Comparison of ENCODE assay signal across 1 mouse cellular context in genomic region chr9:57433097-57434032, GRCm38 (mm10).
TF ChIP-seq lines count a peak whose summit lies in the region.

No protein-coding gene starts in this region.

TF ChIP-seq in CH12.LX, 34 proteins besides CTCF, POLR2A, EP300 and RAD21:
- peak; percentile 95 for TF ChIP-seq SMC3 (IDR thresholded peaks at IDR 0.05; ENCODE audit: low read depth, low read length)
- no peak for TF ChIP-seq KAT2A (IDR thresholded peaks at IDR 0.05; ENCODE audit: insufficient replicate concordance, low read length)
- TF ChIP-seq E2F4 (IDR thresholded peaks at IDR 0.05; ENCODE audit: insufficient replicate concordance, low read depth, low read length), result no peak
- peak; percentile 65 for TF ChIP-seq SIN3A (IDR thresholded peaks at IDR 0.05; ENCODE audit: low read length)
- TF ChIP-seq ZC3H11A (IDR thresholded peaks at IDR 0.05; ENCODE audit: low read depth, low read length), result peak; percentile 84
- TF ChIP-seq NELFE (IDR thresholded peaks at IDR 0.05; ENCODE audit: low read depth, low read length), result no peak
- TF ChIP-seq ZNF384 (IDR thresholded peaks at IDR 0.05; ENCODE audit: low read depth, low read length), result peak; percentile 95
- no peak for TF ChIP-seq MAFK (IDR thresholded peaks at IDR 0.05; ENCODE audit: insufficient replicate concordance, low read length)
- TF ChIP-seq PAX5 (IDR thresholded peaks at IDR 0.05; ENCODE audit: low read length), result no peak
- TF ChIP-seq UBTF (IDR thresholded peaks at IDR 0.05; ENCODE audit: low read depth, low read length), result no peak
- TF ChIP-seq MAZ (IDR thresholded peaks at IDR 0.05; ENCODE audit: low read depth, low read length), result peak; percentile 7; the same call in 1 of the 2 replicates
- TF ChIP-seq BHLHE40 (IDR thresholded peaks at IDR 0.05; ENCODE audit: low read depth, low read length), result no peak; the same call in 1 of the 2 replicates
- no peak for TF ChIP-seq POLR2AphosphoS2 (IDR thresholded peaks at IDR 0.05; ENCODE audit: low read depth, low read length)
- peak; percentile 32; the same call in 1 of the 2 replicates for TF ChIP-seq IRF4 (IDR thresholded peaks at IDR 0.05; ENCODE audit: low read depth, low read length)
- TF ChIP-seq MEF2A (IDR thresholded peaks at IDR 0.05; ENCODE audit: borderline replicate concordance, low read depth, low read length), result peak; percentile 41; the same call in 1 of the 2 replicates
- no peak for TF ChIP-seq TBP (conservative IDR thresholded peaks at IDR 0.05; ENCODE audit: low read depth, low read length)
- TF ChIP-seq HCFC1 (IDR thresholded peaks at IDR 0.05; ENCODE audit: low read depth, low read length), result no peak
- no peak for TF ChIP-seq JUN (IDR thresholded peaks at IDR 0.05; ENCODE audit: insufficient read depth, low read depth, low read length)
- peak; percentile 62 for TF ChIP-seq ELF1 (IDR thresholded peaks at IDR 0.05; ENCODE audit: low read depth, low read length)
- peak; percentile 79 for TF ChIP-seq MAX (IDR thresholded peaks at IDR 0.05; ENCODE audit: low read length)
- TF ChIP-seq USF1 (IDR thresholded peaks at IDR 0.05; ENCODE audit: low read depth, low read length), result no peak
- peak; percentile 51; the same call in 1 of the 2 replicates for TF ChIP-seq MXI1 (IDR thresholded peaks at IDR 0.05; ENCODE audit: low read depth, low read length)
- TF ChIP-seq USF2 (conservative IDR thresholded peaks at IDR 0.05; ENCODE audit: low read depth, low read length), result no peak
- no peak for TF ChIP-seq JUND (conservative IDR thresholded peaks at IDR 0.05; ENCODE audit: low read depth, low read length)
- TF ChIP-seq NRF1 (IDR thresholded peaks at IDR 0.05; ENCODE audit: low read depth, low read length), result peak; percentile 58
- no peak for TF ChIP-seq RCOR1 (conservative IDR thresholded peaks at IDR 0.05; ENCODE audit: low read depth, low read length)
- TF ChIP-seq ETS1 (conservative IDR thresholded peaks at IDR 0.05; ENCODE audit: low read depth, low read length), result peak; percentile 54; the same call in 1 of the 2 replicates
- no peak for TF ChIP-seq ZMIZ1 (IDR thresholded peaks at IDR 0.05; ENCODE audit: low read depth, low read length)
- TF ChIP-seq GABPA (IDR thresholded peaks at IDR 0.05; ENCODE audit: insufficient replicate concordance, low read depth, low read length), result no peak
- TF ChIP-seq TCF12 (IDR thresholded peaks at IDR 0.05; ENCODE audit: low read depth, low read length), result 0 out of 2 replicates have a peak, but pooled peaks have one; percentile 43
- peak; percentile 47 for TF ChIP-seq MYC (IDR thresholded peaks at IDR 0.05; ENCODE audit: low read depth, low read length)
- TF ChIP-seq CHD2 (IDR thresholded peaks at IDR 0.05; ENCODE audit: low read length), result peak; percentile 71
- no peak for TF ChIP-seq CHD1 (IDR thresholded peaks at IDR 0.05; ENCODE audit: low read depth, low read length)
- no peak for TF ChIP-seq ZKSCAN1 (IDR thresholded peaks at IDR 0.05; ENCODE audit: borderline replicate concordance, low read depth, low read length)
